Mouse (Mus musculus): ENCODE data around the gene Hyal2. TPM values are rescaled to one million over a fixed set of nuclear protein-coding genes. Genes with fewer than 3 reads are reported as not detected.

Gene Hyal2
- polyA plus RNA-seq, 1 experiment: 213 TPM

- TF ChIP-seq POLR2A (IDR thresholded peaks at IDR 0.05; ENCODE audit: low read depth, low read length) (no peak), CTCF (IDR thresholded peaks at IDR 0.05; ENCODE audit: extremely low read depth, insufficient read length, insufficient replicate concordance, low read depth, low read length) (peak; percentile 95; the same call in 1 of the 2 replicates)
- Histone ChIP-seq H3K4me1 (ENCODE audit: control insufficient read depth, insufficient read depth, insufficient read length, low read length) (peaks cover 15% of the 10 kb centered on the region), H3K27ac (ENCODE audit: insufficient read depth, low read depth, low read length) (no peak overlapping the region), H3K36me3 (ENCODE audit: control insufficient read depth, insufficient read depth, low read length) (peaks cover 8% of the 10 kb centered on the region; the same call in 1 of the 2 replicates), H3K27me3 (ENCODE audit: control insufficient read depth, insufficient read depth, low read length) (no peaks in the 10 kb centered on the region), H3K4me3 (ENCODE audit: low read depth, low read length) (no peak overlapping the region)
- 18% methylated on average over 3 of the region's 3 CpGs for WGBS
These were observed 22.1 kb upstream of the Hyal2 start for GRCm38 (mm10) chr9:107545602-107546001.

- peak within 1 kb of the TSS; percentile 27 for H3K4me3 ChIP-seq (ENCODE audit: low read depth, low read length)
- TF ChIP-seq CTCF (IDR thresholded peaks at IDR 0.05; ENCODE audit: extremely low read depth, insufficient read length, insufficient replicate concordance, low read depth, low read length) (no peak), POLR2A (IDR thresholded peaks at IDR 0.05; ENCODE audit: low read depth, low read length) (no peak)
- H3K36me3 ChIP-seq (ENCODE audit: control insufficient read depth, insufficient read depth, low read length): peaks cover 8% of the 10 kb centered on the region; the same call in 1 of the 2 replicates
- no peaks in the 10 kb centered on the region for H3K27me3 ChIP-seq (ENCODE audit: control insufficient read depth, insufficient read depth, low read length)
- WGBS: 2% methylated on average over 20 of the region's 20 CpGs
- no peak within 1 kb of the TSS for H3K27ac ChIP-seq (ENCODE audit: insufficient read depth, low read depth, low read length)
- peaks cover 18% of the 10 kb centered on the region for H3K4me1 ChIP-seq (ENCODE audit: control insufficient read depth, insufficient read depth, insufficient read length, low read length)
These were observed 20.7 kb upstream of the Hyal2 start, which contains the start of gene Zmynd10 for GRCm38 (mm10) chr9:107547026-107547425. Gene Zmynd10, plus strand, starts transcription at chr9:107547298.

- H3K27ac ChIP-seq (ENCODE audit: insufficient read depth, low read depth, low read length): no peak overlapping the region
- peaks cover 18% of the 10 kb centered on the region for H3K4me1 ChIP-seq (ENCODE audit: control insufficient read depth, insufficient read depth, insufficient read length, low read length)
- no peak overlapping the region for H3K4me3 ChIP-seq (ENCODE audit: low read depth, low read length)
- no peaks in the 10 kb centered on the region for H3K27me3 ChIP-seq (ENCODE audit: control insufficient read depth, insufficient read depth, low read length)
- 69% methylated on average over 5 of the region's 5 CpGs for WGBS
- TF ChIP-seq CTCF (IDR thresholded peaks at IDR 0.05; ENCODE audit: extremely low read depth, insufficient read length, insufficient replicate concordance, low read depth, low read length) (no peak), POLR2A (IDR thresholded peaks at IDR 0.05; ENCODE audit: low read depth, low read length) (no peak)
- H3K36me3 ChIP-seq (ENCODE audit: control insufficient read depth, insufficient read depth, low read length): peaks cover 8% of the 10 kb centered on the region; the same call in 1 of the 2 replicates
These were observed 19.8 kb upstream of the Hyal2 start for GRCm38 (mm10) chr9:107547957-107548356.

- peaks cover 19% of the 10 kb centered on the region for H3K4me1 ChIP-seq (ENCODE audit: control insufficient read depth, insufficient read depth, insufficient read length, low read length)
- no peak for TF ChIP-seq POLR2A (IDR thresholded peaks at IDR 0.05; ENCODE audit: low read depth, low read length)
- TF ChIP-seq CTCF (IDR thresholded peaks at IDR 0.05; ENCODE audit: extremely low read depth, insufficient read length, insufficient replicate concordance, low read depth, low read length): no peak
- no peak overlapping the region for H3K4me3 ChIP-seq (ENCODE audit: low read depth, low read length)
- WGBS: 92% methylated on average over 10 of the region's 10 CpGs
- no peak overlapping the region for H3K27ac ChIP-seq (ENCODE audit: insufficient read depth, low read depth, low read length)
- H3K36me3 ChIP-seq (ENCODE audit: control insufficient read depth, insufficient read depth, low read length): peaks cover 8% of the 10 kb centered on the region; the same call in 1 of the 2 replicates
- H3K27me3 ChIP-seq (ENCODE audit: control insufficient read depth, insufficient read depth, low read length): no peaks in the 10 kb centered on the region
These were observed 18.9 kb upstream of the Hyal2 start for GRCm38 (mm10) chr9:107548820-107549219.

GRCm38 (mm10) chr9:107549297-107550074, 18.3 kb upstream of the Hyal2 start:
- Histone ChIP-seq H3K4me3 (ENCODE audit: low read depth, low read length) (no peak overlapping the region), H3K27ac (ENCODE audit: insufficient read depth, low read depth, low read length) (no peak overlapping the region), H3K36me3 (ENCODE audit: control insufficient read depth, insufficient read depth, low read length) (peaks cover 3% of the 10 kb centered on the region; the same call in 1 of the 2 replicates), H3K27me3 (ENCODE audit: control insufficient read depth, insufficient read depth, low read length) (no peaks in the 10 kb centered on the region), H3K4me1 (ENCODE audit: control insufficient read depth, insufficient read depth, insufficient read length, low read length) (peaks cover 21% of the 10 kb centered on the region)
- no peak for TF ChIP-seq CTCF (IDR thresholded peaks at IDR 0.05; ENCODE audit: extremely low read depth, insufficient read length, insufficient replicate concordance, low read depth, low read length)
- TF ChIP-seq POLR2A (IDR thresholded peaks at IDR 0.05; ENCODE audit: low read depth, low read length): no peak
- whole genome bisulfite sequencing: 91% methylated on average over 20 of the region's 20 CpGs

- TF ChIP-seq POLR2A (IDR thresholded peaks at IDR 0.05; ENCODE audit: low read depth, low read length) (no peak), CTCF (IDR thresholded peaks at IDR 0.05; ENCODE audit: extremely low read depth, insufficient read length, insufficient replicate concordance, low read depth, low read length) (no peak)
- Histone ChIP-seq H3K27me3 (ENCODE audit: control insufficient read depth, insufficient read depth, low read length) (no peaks in the 10 kb centered on the region), H3K27ac (ENCODE audit: insufficient read depth, low read depth, low read length) (peak overlapping the region; percentile 33; the same call in 1 of the 2 replicates), H3K4me1 (ENCODE audit: control insufficient read depth, insufficient read depth, insufficient read length, low read length) (peaks cover 21% of the 10 kb centered on the region), H3K4me3 (ENCODE audit: low read depth, low read length) (no peak overlapping the region), H3K36me3 (ENCODE audit: control insufficient read depth, insufficient read depth, low read length) (no peaks in the 10 kb centered on the region)
- whole genome bisulfite sequencing: 58% methylated on average over 23 of the region's 23 CpGs
These were observed 17.1 kb upstream of the Hyal2 start for GRCm38 (mm10) chr9:107550491-107551116.
